Mouse (Mus musculus) Patski (cell line): ENCODE measurements around the gene Gm49318. TPM values are rescaled to one million over a fixed set of nuclear protein-coding genes. Genes with fewer than 3 reads are reported as not detected.
"Not testable (repeated sequence)": the region's sequence is repeated elsewhere in the genome, so short reads cannot be mapped to it uniquely, and the experiment has no call there.

ENCODE experiments used
- ATAC-seq: fragments of 100-300 bp; one replicate; pipeline ENCODE4 v1.8.0; 2021
- CTCF ChIA-PET: fragments of 350-600 bp; sonication (Branson Sonifier 250); formaldehyde crosslinking; loops from one replicate; lab custom pipeline; 2022; ENCODE audit warnings: inconsistent platforms; lab: Charles Lee
- POLR2A ChIA-PET: fragments of 350-600 bp; sonication (Branson Sonifier 250); formaldehyde crosslinking; loops from one replicate; lab custom pipeline; 2022; ENCODE audit warnings: antibody characterized with exemption, inconsistent platforms; lab: Charles Lee
- DNase-seq: peaks from one replicate; pipeline ENCODE4 v3.0.0-alpha.2; 2011; ENCODE audit warnings: low read depth, low spot score
- H3K27me3 ChIP-seq: fragments of 371-371 bp; one replicate; pipeline ENCODE4 v1.5.1; 2021
- CTCF ChIP-seq: fragments of 100-300 bp; IDR thresholded peaks from one replicate; pipeline ENCODE4 v1.5.1; 2021
- in situ Hi-C: fragments of 300-500 bp; cut with MboI; formaldehyde crosslinking; loops from 3 replicates; pipeline ENCODE4 v1.11.1; 2018; ENCODE audit warnings: low pct_unique_long_range_greater_than_20kb, mixed read lengths
- polyA plus RNA-seq: library from polyadenylated mRNA; unstranded; gene quantifications from one replicate; pipeline ENCODE4 v1.2.3, GENCODE M21; 2021

The Gm49318 gene
- polyA plus RNA-seq, 1 experiment from 2014 or later, result not detected

DNA sequence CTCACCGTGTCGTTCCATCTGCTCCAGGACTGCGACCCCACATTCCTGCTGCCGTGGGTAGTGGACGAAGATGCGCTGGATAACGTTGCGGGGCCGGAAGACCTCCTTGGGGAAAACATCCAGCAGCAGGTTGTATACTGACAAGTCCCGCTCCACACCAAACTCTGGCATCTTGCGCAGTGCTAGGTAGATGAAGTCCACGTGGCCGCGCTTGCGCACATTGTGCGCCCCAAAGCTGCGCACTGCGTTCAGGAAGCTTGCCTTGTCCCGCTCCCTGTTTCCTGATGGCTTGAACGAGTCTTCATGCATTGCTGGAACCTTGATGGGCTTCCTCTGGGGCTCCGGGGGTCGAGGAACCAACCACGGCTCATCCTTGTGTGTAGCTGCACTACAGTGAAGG is 5.2 kb upstream of the Gm49318 start:
- ATAC-seq (no peak), DNase-seq (no peak)
- TF ChIP-seq CTCF, result no peak
- no peaks in the 10 kb centered on the region for H3K27me3 ChIP-seq
- POLR2A ChIA-PET, result no interaction called here
- CTCF ChIA-PET, result interaction anchor here (1.0 kb wide), 1 partner anchor 7 kb away, joined by 3 read pairs; no protein-coding TSS in a partner anchor
- in situ Hi-C loops, result no loop called here

DNA sequence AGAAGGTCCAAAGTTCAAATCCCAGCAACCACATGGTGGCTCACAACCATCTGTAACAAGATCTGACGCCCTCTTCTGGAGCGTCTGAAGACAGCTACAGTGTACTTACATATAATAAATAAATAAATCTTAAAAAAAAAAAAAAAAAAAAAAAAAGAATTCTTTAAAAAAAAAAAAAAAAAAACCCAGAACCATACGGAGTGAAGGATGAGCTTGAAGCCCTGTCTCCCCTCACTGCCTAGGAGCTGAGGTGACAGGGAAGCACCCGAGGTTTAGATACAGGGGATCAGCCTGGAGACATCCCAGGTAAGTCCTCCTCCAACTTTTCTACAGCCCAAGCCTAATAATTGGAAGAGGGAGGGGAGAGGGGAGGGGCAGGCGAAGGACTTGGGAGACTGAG is 4.7 kb upstream of the Gm49318 start:
- CTCF ChIA-PET, result interaction anchor here (1.0 kb wide), 1 partner anchor 8 kb away, joined by 3 read pairs; no protein-coding TSS in a partner anchor
- H3K27me3 ChIP-seq, in situ Hi-C loops, ATAC-seq, POLR2A ChIA-PET, DNase-seq: not testable (repeated sequence)

DNA sequence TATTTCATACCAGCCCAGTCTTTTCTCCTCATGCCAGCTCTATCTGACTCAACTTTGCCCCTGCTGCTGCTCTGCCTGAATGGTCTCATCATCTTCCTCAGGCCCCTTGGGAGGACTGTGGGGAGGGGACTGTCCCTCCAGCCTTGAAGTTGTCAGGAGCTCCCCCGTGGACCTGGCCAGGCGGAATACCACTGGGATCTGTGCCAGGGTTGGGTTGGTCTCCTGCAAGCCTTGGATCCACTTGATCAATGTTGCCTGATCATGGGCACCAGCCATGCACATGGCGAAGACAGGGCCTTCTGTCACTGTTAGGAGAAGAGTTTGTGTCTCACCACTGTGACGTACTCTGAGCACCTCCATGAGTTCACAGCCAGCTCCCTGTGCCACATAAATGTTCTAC is 1.2 kb upstream of the Gm49318 start:
- ChIA-PET POLR2A (interaction anchor here (0.7 kb wide), 1 partner anchor 80 kb away, joined by 3 read pairs; no protein-coding TSS in a partner anchor), CTCF (interaction anchor here (1.1 to 1.3 kb wide), 3 partner anchors 10 to 84 kb away, joined by 3 to 5 read pairs (median 4); partner anchors contain the start of gene Ecsit)
- ATAC-seq, result no peak
- in situ Hi-C loops, result loop anchor here (5.0 kb wide), 1 partner anchor 70 kb away; no protein-coding TSS in a partner anchor
- DNase-seq, result no peak
- no peaks in the 10 kb centered on the region for H3K27me3 ChIP-seq
- TF ChIP-seq CTCF, result no peak

DNA sequence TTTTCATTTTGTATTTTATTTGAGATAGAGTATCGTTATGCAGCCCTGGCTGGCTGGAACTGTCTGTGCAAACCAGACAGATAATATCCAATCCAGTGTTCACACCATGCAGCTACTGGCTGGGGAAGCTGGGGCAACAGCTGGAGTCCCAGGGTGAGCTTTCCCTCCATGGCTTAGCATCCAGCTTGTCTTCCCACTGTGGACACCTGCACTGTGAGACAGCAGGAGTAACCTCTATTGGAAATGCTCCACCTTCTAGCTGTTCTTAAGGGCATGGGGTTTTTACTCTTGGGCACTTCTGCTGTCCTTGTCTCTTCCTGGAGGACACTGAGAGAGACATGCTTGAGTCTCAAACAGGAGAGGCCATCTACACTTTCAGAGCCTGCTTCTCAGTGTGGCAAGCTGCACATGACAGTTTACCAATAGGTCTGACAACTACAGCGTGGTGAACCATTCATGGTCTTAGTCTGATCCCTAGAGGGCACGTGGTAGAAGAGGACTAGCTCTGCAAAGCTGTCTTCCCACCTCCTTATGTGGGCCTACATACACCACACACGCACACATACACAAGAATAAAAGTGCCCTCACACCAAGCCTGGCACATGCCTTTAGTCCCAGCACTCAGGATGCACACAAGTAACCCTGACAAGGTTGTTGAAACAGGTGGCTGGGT is 1.0 kb downstream of the Gm49318 start:
- ChIA-PET CTCF (interaction anchor here (0.9 to 8.4 kb wide), 4 partner anchors 12 to 71 kb away, joined by 3 to 81 read pairs (median 3); partner anchors contain the start of gene Cnn1), POLR2A (interaction anchor here (0.5 to 0.7 kb wide), 3 partner anchors 38 to 320 kb away, joined by 3 to 4 read pairs (median 3); no protein-coding TSS in a partner anchor)
- DNase-seq (no peak), ATAC-seq (no peak)
- H3K27me3 ChIP-seq, result no peaks in the 10 kb centered on the region
- no peak for TF ChIP-seq CTCF
- in situ Hi-C loops, result loop anchor here (5.0 to 10.0 kb wide), 2 partner anchors 72 to 335 kb away; no protein-coding TSS in a partner anchor

DNA sequence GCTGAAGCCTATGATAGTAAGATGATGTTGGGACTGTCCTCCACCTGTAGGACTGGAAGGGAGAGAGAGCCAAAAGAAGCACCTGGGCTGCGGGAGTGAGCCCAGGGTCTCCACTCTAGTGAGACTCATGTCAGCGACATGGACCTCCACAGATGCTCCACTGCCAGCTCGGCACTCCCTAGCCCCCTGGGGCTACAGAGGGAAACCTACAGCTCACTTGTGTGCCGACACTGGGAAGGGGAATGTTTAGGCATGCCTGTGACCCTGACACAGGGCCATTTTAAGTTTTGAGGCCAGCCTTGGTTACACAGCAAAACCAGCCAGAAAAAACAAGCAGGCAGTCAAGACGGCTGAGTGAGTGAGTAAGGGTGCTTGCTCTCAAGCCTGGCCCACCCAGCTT is 3.9 kb downstream of the Gm49318 start:
- H3K27me3 ChIP-seq, result no peaks in the 10 kb centered on the region
- in situ Hi-C loops, result loop anchor here (10.0 kb wide), 1 partner anchor 338 kb away; no protein-coding TSS in a partner anchor
- no peak for TF ChIP-seq CTCF
- ATAC-seq (no peak), DNase-seq (no peak)
- CTCF ChIA-PET, result interaction anchor here (1.2 to 8.4 kb wide), 6 partner anchors 9 to 74 kb away, joined by 3 to 81 read pairs (median 3); partner anchors contain the start of gene Acp5
- POLR2A ChIA-PET, result interaction anchor here (0.5 to 1.0 kb wide), 2 partner anchors 30 to 76 kb away, joined by 3 to 5 read pairs; no protein-coding TSS in a partner anchor

DNA sequence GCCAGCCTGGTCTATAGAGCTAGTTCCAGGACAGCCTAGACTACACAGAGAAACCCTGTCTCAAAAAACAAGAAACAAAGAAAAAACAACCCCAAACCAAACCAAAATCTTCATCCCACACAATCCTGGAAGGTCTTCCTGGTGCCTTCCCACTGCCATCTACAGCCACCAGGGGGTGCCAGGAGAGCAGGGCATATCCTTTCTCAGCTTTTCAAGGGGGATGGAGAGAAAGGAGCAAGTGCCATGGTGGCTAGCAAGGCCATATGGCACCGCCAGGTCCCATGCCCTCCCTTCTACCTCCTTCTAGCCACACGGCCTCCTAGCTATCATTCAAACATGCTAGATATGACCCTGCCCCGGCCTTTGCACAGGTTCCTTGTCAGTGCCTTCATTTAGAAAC is 4.6 kb downstream of the Gm49318 start:
- in situ Hi-C loops, result loop anchor here (10.0 kb wide), 1 partner anchor 338 kb away; no protein-coding TSS in a partner anchor
- no peaks in the 10 kb centered on the region for H3K27me3 ChIP-seq
- no peak for TF ChIP-seq CTCF
- ATAC-seq, result no peak
- CTCF ChIA-PET, result interaction anchor here (1.0 to 8.4 kb wide), 8 partner anchors 8 to 80 kb away, joined by 3 to 81 read pairs (median 4); partner anchors contain the start of gene Acp5
- DNase-seq, result no peak
- POLR2A ChIA-PET, result interaction anchor here (0.5 kb wide), 1 partner anchor 29 kb away, joined by 5 read pairs; no protein-coding TSS in a partner anchor

DNA sequence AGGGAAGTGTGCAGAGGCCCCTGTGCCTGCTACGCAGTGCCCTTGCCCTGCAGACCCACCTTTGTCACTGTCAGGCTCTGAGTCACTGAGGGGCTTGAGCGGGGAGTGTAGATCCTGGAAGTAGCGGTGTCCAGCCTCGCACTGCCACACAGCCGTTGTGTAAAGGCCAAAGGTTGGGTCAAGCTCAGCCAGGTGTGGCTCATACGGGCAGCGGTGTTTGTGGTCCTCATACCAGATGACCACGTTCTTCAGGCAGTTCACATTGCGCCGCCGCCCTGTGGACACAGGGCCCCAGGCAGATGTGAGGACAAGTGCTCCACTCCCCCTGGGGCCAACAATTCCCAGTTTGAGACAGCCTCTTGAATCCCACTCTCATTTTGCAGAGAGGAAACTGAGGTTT is 5.4 kb downstream of the Gm49318 start:
- H3K27me3 ChIP-seq, result no peaks in the 10 kb centered on the region
- ATAC-seq (no peak), DNase-seq (no peak)
- POLR2A ChIA-PET, result no interaction called here
- no peak for TF ChIP-seq CTCF
- CTCF ChIA-PET, result interaction anchor here (1.0 to 8.4 kb wide), 5 partner anchors 53 to 81 kb away, joined by 3 to 81 read pairs (median 5); partner anchors contain the start of gene Acp5
- in situ Hi-C loops, result loop anchor here (10.0 kb wide), 1 partner anchor 339 kb away; no protein-coding TSS in a partner anchor

DNA sequence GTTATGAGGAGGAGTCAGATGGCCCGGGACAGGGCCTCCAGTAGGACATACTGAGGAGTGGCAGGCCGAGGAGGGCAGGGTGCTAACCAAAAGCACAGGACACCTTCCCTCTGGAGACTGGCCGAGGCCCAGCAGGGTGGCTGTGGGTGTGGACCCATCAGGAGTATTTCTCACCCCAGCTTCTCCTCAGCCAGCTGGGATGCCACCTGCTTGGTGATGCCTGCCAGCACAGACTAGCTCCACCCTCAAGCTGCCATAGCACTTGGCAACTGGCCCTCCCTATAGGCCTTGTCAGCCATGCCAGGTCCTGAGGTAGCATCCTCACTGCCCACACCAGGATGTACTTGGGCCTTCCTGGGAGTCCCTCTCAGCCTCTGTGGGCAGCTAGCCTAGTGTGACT is 6.7 kb downstream of the Gm49318 start:
- POLR2A ChIA-PET, result no interaction called here
- DNase-seq, result no peak
- in situ Hi-C loops, result loop anchor here (10.0 kb wide), 1 partner anchor 340 kb away; no protein-coding TSS in a partner anchor
- H3K27me3 ChIP-seq, result no peaks in the 10 kb centered on the region
- no peak for ATAC-seq
- CTCF ChIA-PET, result interaction anchor here (1.8 to 8.4 kb wide), 2 partner anchors 76 to 91 kb away, joined by 4 to 81 read pairs; no protein-coding TSS in a partner anchor
- no peak for TF ChIP-seq CTCF

DNA sequence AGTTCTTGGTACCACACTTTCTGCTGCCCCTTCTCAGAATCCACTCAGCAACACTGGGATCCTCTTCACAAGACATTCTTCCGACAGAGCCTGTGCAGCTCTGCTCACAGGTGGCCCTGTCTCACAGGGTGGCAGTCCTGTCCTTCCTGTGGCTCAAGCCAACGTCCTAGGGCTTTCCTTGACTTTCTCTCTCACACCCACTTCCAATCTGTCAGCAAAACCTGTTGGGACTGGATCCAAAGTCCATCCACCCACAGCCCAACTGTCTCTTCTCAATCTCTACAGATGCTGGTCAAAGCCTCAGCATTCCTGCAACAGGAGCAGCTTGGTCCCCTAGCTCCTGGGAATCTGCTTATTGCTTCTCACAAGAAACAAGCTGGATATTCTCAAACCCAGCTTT is 9.7 kb downstream of the Gm49318 start:
- no peak for ATAC-seq
- in situ Hi-C loops, result loop anchor here (10.0 kb wide), 1 partner anchor 343 kb away; no protein-coding TSS in a partner anchor
- H3K27me3 ChIP-seq, result no peaks in the 10 kb centered on the region
- no peak for TF ChIP-seq CTCF
- ChIA-PET POLR2A (no interaction called here), CTCF (interaction anchor here (1.8 kb wide), 1 partner anchor 82 kb away, joined by 6 read pairs; no protein-coding TSS in a partner anchor)
- DNase-seq, result no peak

DNA sequence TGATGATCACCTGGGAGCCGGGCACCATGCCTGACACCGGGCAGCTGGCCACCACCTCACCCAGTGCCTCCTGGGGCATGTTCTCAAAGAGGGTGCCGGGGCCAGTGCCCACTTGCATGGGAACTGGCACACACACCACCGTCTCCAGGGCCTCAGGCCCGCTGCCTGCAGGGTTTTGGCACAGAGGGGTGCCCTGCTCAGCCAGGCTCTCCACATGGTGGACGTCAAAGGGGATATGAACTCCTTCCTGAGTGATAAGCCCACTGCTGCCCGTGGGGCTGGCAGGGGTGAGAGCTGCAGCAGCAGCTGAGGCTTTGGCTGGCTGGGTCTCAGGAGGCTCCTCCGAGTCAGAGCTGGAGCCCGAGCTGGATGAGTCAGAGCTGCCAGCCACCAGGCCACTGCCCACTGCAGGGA is 13.0 kb downstream of the Gm49318 start:
- in situ Hi-C loops, result no loop called here
- H3K27me3 ChIP-seq, result no peaks in the 10 kb centered on the region
- ATAC-seq, result peak; percentile 71
- ChIA-PET POLR2A (interaction anchor here (0.5 kb wide), 1 partner anchor 353 kb away, joined by 3 read pairs; no protein-coding TSS in a partner anchor), CTCF (interaction anchor here (1.0 to 1.1 kb wide), 2 partner anchors 9 to 12 kb away, joined by 3 read pairs; no protein-coding TSS in a partner anchor)
- no peak for DNase-seq
- no peak for TF ChIP-seq CTCF
